Mouse (Mus musculus): Measurements from ENCODE around the gene Asb17.
A peak's percentile ranks its signal among the peaks of the same experiment; 100 is the strongest.
"Not testable (repeated sequence)": the region's sequence is repeated elsewhere in the genome, so short reads cannot be mapped to it uniquely, and the experiment has no call there.

Asb17 gene

GRCm38 (mm10) chr3:153844030-153844429 lies at the start of gene Asb17:
TSS of gene Asb17 (plus strand) at chr3:153844209.
- DNase-seq (ENCODE audit: inconsistent ontology term): no peak

- DNase-seq (ENCODE audit: inconsistent ontology term): no peak
Measured at GRCm38 (mm10) chr3:153797574-153797973, 46.4 kb upstream of the Asb17 start.

- no peak for DNase-seq (ENCODE audit: inconsistent ontology term)
Measured at GRCm38 (mm10) chr3:153799603-153800002, 44.4 kb upstream of the Asb17 start.

- DNase-seq (ENCODE audit: inconsistent ontology term): no peak
Measured at GRCm38 (mm10) chr3:153800690-153801089, 43.3 kb upstream of the Asb17 start.

- DNase-seq (ENCODE audit: inconsistent ontology term): no peak
Measured at GRCm38 (mm10) chr3:153801541-153801940, 42.5 kb upstream of the Asb17 start.

GRCm38 (mm10) chr3:153802640-153803039 lies 41.4 kb upstream of the Asb17 start:
- DNase-seq (ENCODE audit: inconsistent ontology term): no peak

- DNase-seq (ENCODE audit: inconsistent ontology term): no peak
Measured at GRCm38 (mm10) chr3:153804032-153804431, 40.0 kb upstream of the Asb17 start.

- peak; percentile 81 for DNase-seq (ENCODE audit: inconsistent ontology term)
Measured at GRCm38 (mm10) chr3:153806077-153806772, 37.8 kb upstream of the Asb17 start.

GRCm38 (mm10) chr3:153806773-153807443 lies 37.1 kb upstream of the Asb17 start:
- DNase-seq (ENCODE audit: inconsistent ontology term): no peak

GRCm38 (mm10) chr3:153807444-153808149 lies 36.4 kb upstream of the Asb17 start:
- DNase-seq (ENCODE audit: inconsistent ontology term): no peak

- DNase-seq (ENCODE audit: inconsistent ontology term): no peak
Measured at GRCm38 (mm10) chr3:153808406-153808805, 35.6 kb upstream of the Asb17 start.

GRCm38 (mm10) chr3:153814026-153814425 lies 30.0 kb upstream of the Asb17 start:
- no peak for DNase-seq (ENCODE audit: inconsistent ontology term)

- DNase-seq (ENCODE audit: inconsistent ontology term): peak; percentile 4
Measured at GRCm38 (mm10) chr3:153817376-153817890, 26.6 kb upstream of the Asb17 start.

- DNase-seq (ENCODE audit: inconsistent ontology term): no peak
Measured at GRCm38 (mm10) chr3:153818723-153819122, 25.3 kb upstream of the Asb17 start.

- DNase-seq (ENCODE audit: inconsistent ontology term): no peak
Measured at GRCm38 (mm10) chr3:153819438-153819837, 24.6 kb upstream of the Asb17 start.

- peak; percentile 28 for DNase-seq (ENCODE audit: inconsistent ontology term)
Measured at GRCm38 (mm10) chr3:153823671-153824515, 20.1 kb upstream of the Asb17 start.

GRCm38 (mm10) chr3:153825197-153825596 lies 18.8 kb upstream of the Asb17 start:
- no peak for DNase-seq (ENCODE audit: inconsistent ontology term)

GRCm38 (mm10) chr3:153826616-153827015 lies 17.4 kb upstream of the Asb17 start:
- no peak for DNase-seq (ENCODE audit: inconsistent ontology term)

GRCm38 (mm10) chr3:153829788-153830187 lies 14.2 kb upstream of the Asb17 start:
- DNase-seq (ENCODE audit: inconsistent ontology term): not testable (repeated sequence)

GRCm38 (mm10) chr3:153831014-153831872 lies 12.8 kb upstream of the Asb17 start:
- DNase-seq (ENCODE audit: inconsistent ontology term): no peak

Data from Muller cell, postnatal 12 days (primary cell).